ENCODE assay signal across 8 mouse cellular contexts in the genomic region with DNA sequence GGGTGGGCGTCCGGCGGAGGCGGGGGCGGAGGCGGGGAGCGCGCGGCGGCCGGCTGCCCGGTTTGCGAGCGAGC. TPM values are rescaled to one million over a fixed set of nuclear protein-coding genes. Genes with fewer than 3 reads are reported as not detected.
DNase-seq lines count a peak whose midpoint lies in the region; ATAC-seq lines count a peak whose summit lies in the region.

Gnaq (plus strand) TSS at position 41 of the 74 bp plus-strand sequence.

- ATAC-seq in lung, embryonic 16.5 days (ENCODE audit: low read depth), result no peak
- no peak for ATAC-seq in limb, embryonic 15.5 days (ENCODE audit: insufficient number of reproducible peaks, low FRiP score, low TSS enrichment, low read depth)
- ATAC-seq in stomach, embryonic 16.5 days (ENCODE audit: insufficient read depth, low FRiP score), result no peak

- no peak for DNase-seq in lung, postnatal 10 days
- DNase-seq in forebrain, embryonic 10.5 days (ENCODE audit: extremely low spot score, low spot score), result no peak
- no peak for DNase-seq in heart, postnatal 4 days
- DNase-seq in right cerebral cortex, postnatal 25 days, result no peak
- no peak for DNase-seq in lung, postnatal 25 days (ENCODE audit: low spot score)

- peak within 1 kb of the TSS; percentile 70 for H3K4me2 ChIP-seq in lung, embryonic 16.5 days (ENCODE audit: low read depth, low read length)
- H3K4me2 ChIP-seq in limb, embryonic 15.5 days, result peak within 1 kb of the TSS; percentile 61
- H3K4me2 ChIP-seq in stomach, embryonic 16.5 days (ENCODE audit: low read depth, low read length), result peak within 1 kb of the TSS; percentile 51

- H3K27ac ChIP-seq in lung, embryonic 16.5 days (ENCODE audit: low read length), result peak within 1 kb of the TSS; percentile 97
- peak within 1 kb of the TSS; percentile 99 for H3K27ac ChIP-seq in forebrain, embryonic 10.5 days
- H3K27ac ChIP-seq in limb, embryonic 15.5 days, result peak within 1 kb of the TSS; percentile 97
- peak within 1 kb of the TSS; percentile 97 for H3K27ac ChIP-seq in stomach, embryonic 16.5 days (ENCODE audit: low read length)

- peak within 1 kb of the TSS; percentile 98 for H3K9ac ChIP-seq in lung, embryonic 16.5 days (ENCODE audit: low read length)
- peak within 1 kb of the TSS; percentile 85 for H3K9ac ChIP-seq in limb, embryonic 15.5 days
- peak within 1 kb of the TSS; percentile 99 for H3K9ac ChIP-seq in stomach, embryonic 16.5 days (ENCODE audit: low read length)

- no peaks in the 10 kb centered on the region for H3K9me3 ChIP-seq in lung, embryonic 16.5 days (ENCODE audit: control insufficient read depth, low read length)
- no peaks in the 10 kb centered on the region for H3K9me3 ChIP-seq in forebrain, embryonic 10.5 days
- no peaks in the 10 kb centered on the region for H3K9me3 ChIP-seq in limb, embryonic 15.5 days
- no peaks in the 10 kb centered on the region for H3K9me3 ChIP-seq in stomach, embryonic 16.5 days (replicated peaks; ENCODE audit: control insufficient read depth, low read length)

- no peaks in the 10 kb centered on the region for H3K27me3 ChIP-seq in lung, embryonic 16.5 days (ENCODE audit: control insufficient read depth, insufficient read depth, low read depth, low read length)
- H3K27me3 ChIP-seq in forebrain, embryonic 10.5 days (ENCODE audit: poor library complexity, severe bottlenecking), result no peaks in the 10 kb centered on the region
- no peaks in the 10 kb centered on the region for H3K27me3 ChIP-seq in limb, embryonic 15.5 days
- no peaks in the 10 kb centered on the region for H3K27me3 ChIP-seq in stomach, embryonic 16.5 days (ENCODE audit: control insufficient read depth, insufficient read depth, low read length)

- WGBS in lung, embryonic 16.5 days, result no CpG with 5 or more reads among the region's 14 CpGs
- WGBS in forebrain, embryonic 10.5 days, result 5% methylated on average over 14 of the region's 14 CpGs
- WGBS in limb, embryonic 15.5 days, result 0% methylated on average over 6 of the region's 14 CpGs
- 1% methylated on average over 13 of the region's 14 CpGs for WGBS in stomach, embryonic 16.5 days

- peaks cover 36% of the 10 kb centered on the region for H3K4me1 ChIP-seq in lung, embryonic 16.5 days (replicated peaks; ENCODE audit: control insufficient read depth, insufficient read depth, low read length)
- H3K4me1 ChIP-seq in forebrain, embryonic 10.5 days, result peaks cover 48% of the 10 kb centered on the region
- H3K4me1 ChIP-seq in limb, embryonic 15.5 days, result peaks cover 20% of the 10 kb centered on the region; the same call in 1 of the 2 replicates
- peaks cover 34% of the 10 kb centered on the region for H3K4me1 ChIP-seq in stomach, embryonic 16.5 days (ENCODE audit: control insufficient read depth, insufficient read depth, low read length)

- H3K36me3 ChIP-seq in lung, embryonic 16.5 days (ENCODE audit: control insufficient read depth, insufficient read depth, low read length), result no peaks in the 10 kb centered on the region
- H3K36me3 ChIP-seq in forebrain, embryonic 10.5 days (replicated peaks), result no peaks in the 10 kb centered on the region
- H3K36me3 ChIP-seq in limb, embryonic 15.5 days, result no peaks in the 10 kb centered on the region
- H3K36me3 ChIP-seq in stomach, embryonic 16.5 days (ENCODE audit: control insufficient read depth, insufficient read depth, low read length), result no peaks in the 10 kb centered on the region

- H3K4me3 ChIP-seq in lung, embryonic 16.5 days (ENCODE audit: low read length), result peak within 1 kb of the TSS; percentile 69
- peak within 1 kb of the TSS; percentile 97 for H3K4me3 ChIP-seq in forebrain, embryonic 10.5 days
- H3K4me3 ChIP-seq in limb, embryonic 15.5 days, result peak within 1 kb of the TSS; percentile 81
- peak within 1 kb of the TSS; percentile 94 for H3K4me3 ChIP-seq in stomach, embryonic 16.5 days (replicated peaks; ENCODE audit: low read length)

RNA-seq across cellular contexts. Expression of gene Gnaq, which starts in this region (rescaled TPM):
- 32.5 and 32.9 TPM in 2 replicates for polyA plus RNA-seq in lung, embryonic 16.5 days (2015; fragmentation: Nextera tagmentation; extraction: Ambion mirVana)
- 20.7 and 24.5 TPM in 2 replicates for polyA plus RNA-seq in forebrain, embryonic 10.5 days (2016; fragmentation: Nextera tagmentation; extraction: Ambion mirVana)
- 10 to 100 TPM; 43.6 to 46.0 TPM for total RNA-seq in heart, postnatal 4 days (2021)
- polyA plus RNA-seq in limb, embryonic 15.5 days (2015; fragmentation: Nextera tagmentation; extraction: Ambion mirVana), result 25.4 and 33.0 TPM in 2 replicates
- 38.8 and 39.4 TPM in 2 replicates for polyA plus RNA-seq in stomach, embryonic 16.5 days (2015; fragmentation: Nextera tagmentation; extraction: Ambion mirVana)
